ENCODE assay signal across 19 mouse cellular contexts in the genomic region with DNA sequence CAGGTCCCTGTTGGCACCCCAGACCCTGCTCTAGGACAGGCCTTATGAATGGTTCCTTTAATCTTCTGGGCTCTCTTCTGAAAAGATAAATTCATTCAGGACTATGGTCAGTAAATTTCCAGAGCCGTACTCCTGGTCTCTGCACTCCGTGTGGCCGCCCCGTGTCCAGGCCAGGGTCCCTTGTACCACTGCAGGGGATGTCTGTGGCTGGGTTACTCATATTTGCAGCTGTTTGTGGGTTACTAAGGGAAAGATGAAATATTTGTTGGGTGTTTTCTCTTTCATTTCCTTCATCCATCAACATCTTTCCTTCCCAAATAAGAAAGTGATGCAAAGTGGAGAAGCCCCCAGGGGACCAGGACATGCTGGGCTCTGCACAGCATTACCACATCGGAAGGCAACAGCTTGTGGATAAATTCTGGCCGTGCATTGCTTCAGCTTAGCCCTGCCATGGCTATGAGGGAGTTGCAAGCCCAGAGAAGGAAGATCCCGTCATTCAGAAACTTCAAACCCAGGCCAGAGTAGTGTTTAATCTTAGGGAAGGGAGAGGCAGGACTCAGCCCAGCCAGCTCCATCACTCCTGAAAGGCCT. TPM values are rescaled to one million over a fixed set of nuclear protein-coding genes. Genes with fewer than 3 reads are reported as not detected.
DNase-seq lines count a peak whose midpoint lies in the region; ATAC-seq lines count a peak whose summit lies in the region.
"Had no signal": no experiment of that assay in that cellular context is flagged by ENCODE, and none has a peak within 500 bp of the region (broad histone marks: within the 10 kb centered on the region; RNA-seq: fewer than 3 reads in every experiment).

No protein-coding gene starts in this region.

- no peak overlapping the region for H3K27ac ChIP-seq in heart, embryonic 11.5 days (ENCODE audit: low read depth, low read length)
- no peak overlapping the region for H3K27ac ChIP-seq in heart, embryonic 14.5 days (replicated peaks in 1 of 2; ENCODE audit: control insufficient read depth in 1 of 2, insufficient read depth in 1 of 2, low read depth in 2 of 2, low read length in 2 of 2)
- H3K27ac ChIP-seq: embryonic facial prominence, embryonic 10.5 days; liver, embryonic 12.5 days; neural tube, embryonic 12.5 days had no signal

- H3K36me3 ChIP-seq in heart, embryonic 11.5 days (ENCODE audit: control insufficient read depth, insufficient read depth, low read length) = no peaks in the 10 kb centered on the region
- H3K36me3 ChIP-seq in heart, embryonic 14.5 days (ENCODE audit: control insufficient read depth, insufficient read depth, low read length) = peaks cover 15% of the 10 kb centered on the region; the same call in 1 of the 2 replicates
- H3K36me3 ChIP-seq: liver, embryonic 12.5 days had no signal

- no peaks in the 10 kb centered on the region for H3K9me3 ChIP-seq in heart, embryonic 11.5 days (replicated peaks; ENCODE audit: control insufficient read depth, low read length)
- no peaks in the 10 kb centered on the region for H3K9me3 ChIP-seq in heart, embryonic 14.5 days (ENCODE audit: control insufficient read depth, low read length)
- H3K9me3 ChIP-seq: embryonic facial prominence, embryonic 10.5 days; liver, embryonic 12.5 days; neural tube, embryonic 12.5 days had no signal

- no peak overlapping the region for H3K9ac ChIP-seq in heart, embryonic 11.5 days (ENCODE audit: low read depth, low read length)
- H3K9ac ChIP-seq in heart, embryonic 14.5 days (ENCODE audit: low read length) = 0 out of 2 replicates have a peak overlapping the region, but pooled peaks have one; percentile 34
- H3K9ac ChIP-seq: liver, embryonic 12.5 days; neural tube, embryonic 12.5 days had no signal

- no peak for ATAC-seq in heart, embryonic 11.5 days (replicated peaks; ENCODE audit: insufficient number of reproducible peaks, low FRiP score, low TSS enrichment)
- ATAC-seq in heart, embryonic 14.5 days (ENCODE audit: insufficient number of reproducible peaks, insufficient read depth, low FRiP score, low read depth) = no peak
- ATAC-seq: liver, embryonic 12.5 days had no signal

- H3K4me3 ChIP-seq in heart, embryonic 11.5 days (ENCODE audit: low read depth, low read length) = no peak overlapping the region
- H3K4me3 ChIP-seq in heart, embryonic 14.5 days (ENCODE audit: control insufficient read depth in 1 of 2, insufficient read depth in 1 of 2, low read depth in 1 of 2, low read length in 2 of 2) = no peak overlapping the region
- H3K4me3 ChIP-seq: embryonic facial prominence, embryonic 10.5 days; liver, embryonic 12.5 days; neural tube, embryonic 12.5 days had no signal

- no peaks in the 10 kb centered on the region for H3K27me3 ChIP-seq in heart, embryonic 11.5 days (ENCODE audit: control insufficient read depth, insufficient read depth, low read length)
- no peaks in the 10 kb centered on the region for H3K27me3 ChIP-seq in heart, embryonic 14.5 days (ENCODE audit: control insufficient read depth, insufficient read depth, low read length)
- H3K27me3 ChIP-seq: liver, embryonic 12.5 days; neural tube, embryonic 12.5 days had no signal

- H3K4me1 ChIP-seq in heart, embryonic 11.5 days (ENCODE audit: control insufficient read depth, insufficient read depth, low read length) = peaks cover 71% of the 10 kb centered on the region
- H3K4me1 ChIP-seq in heart, embryonic 14.5 days (ENCODE audit: control insufficient read depth in 2 of 2, insufficient read depth in 2 of 2, low read length in 2 of 2) = peaks cover 60 to 85% of the 10 kb centered on the region in 2 experiments

- DNase-seq in heart, adult 18-20 months = peak; percentile 64 to 76
- DNase-seq in 3T3-L1 (ENCODE audit: low read depth, low spot score) (peak; percentile 69), NIH3T3 (ENCODE audit: low read depth) (peak; percentile 52), MN1 (ENCODE audit: low spot score) (no peak)
- DNase-seq in right cerebral cortex, postnatal 14 days = no peak
- DNase-seq in thymus, postnatal 36 days = no peak
- DNase-seq: adrenal gland, postnatal 36 days; cerebellum, adult 2 months; kidney, adult 2 months; kidney, postnatal 10 days; lung, adult 2 months; lung, postnatal 36 days; spleen, adult 18-20 months; thymus, postnatal 25 days had no signal

- H3K4me2 ChIP-seq in heart, embryonic 11.5 days = no peak overlapping the region
- H3K4me2 ChIP-seq in heart, embryonic 14.5 days (ENCODE audit: low read length) = no peak overlapping the region
- H3K4me2 ChIP-seq: liver, embryonic 12.5 days; neural tube, embryonic 12.5 days had no signal

- 79% methylated on average over 7 of the region's 7 CpGs for whole genome bisulfite sequencing in heart, embryonic 11.5 days (ENCODE audit: insufficient replicate concordance)
- WGBS in heart, embryonic 14.5 days = 79% methylated on average over 7 of the region's 7 CpGs

RNA-seq across cellular contexts. Expression of a gene that starts 15.5 kb away (rescaled TPM):
- total RNA-seq in heart, adult 18-20 months (2021) = 10 to 100 TPM; 67.5 to 68.4 TPM
- polyA plus RNA-seq in heart, embryonic 11.5 days (2014; fragmentation: Nextera tagmentation; extraction: Ambion mirVana) = 68.1 and 83.7 TPM in 2 replicates
- polyA plus RNA-seq in heart, embryonic 14.5 days (2014; fragmentation: Nextera tagmentation; extraction: Ambion mirVana) = 71.2 and 76.6 TPM in 2 replicates

Comparison
In these comparisons a context has a peak if more than half of its experiments do, and no peak if none do; other contexts are left out.
1. DNase-seq: peak in heart, adult 18-20 months (2 of 2), 3T3-L1 (single experiment) and NIH3T3 (single experiment); none in right cerebral cortex, postnatal 14 days (single experiment), thymus, postnatal 36 days (0 of 2) and MN1 (single experiment).